Mouse (Mus musculus) kidney, adult 2 months (tissue): ENCODE measurements around the gene Alk.

Source experiments
- CTCF ChIP-seq: fragments of 200-500 bp; conservative IDR thresholded peaks from 2 replicates; pipeline ENCODE4 v1.5.1; 2011; ENCODE audit warnings: low read depth, mild to moderate bottlenecking, control low read depth, low read length, moderate library complexity, mixed read lengths; ENCODE audit not compliant: insufficient read depth, insufficient read length
- POLR2A ChIP-seq: fragments of 200-500 bp; IDR thresholded peaks from one replicate; pipeline ENCODE4 v1.6.1; 2011; ENCODE audit warnings: low read depth, low read length, control low read depth

DNA sequence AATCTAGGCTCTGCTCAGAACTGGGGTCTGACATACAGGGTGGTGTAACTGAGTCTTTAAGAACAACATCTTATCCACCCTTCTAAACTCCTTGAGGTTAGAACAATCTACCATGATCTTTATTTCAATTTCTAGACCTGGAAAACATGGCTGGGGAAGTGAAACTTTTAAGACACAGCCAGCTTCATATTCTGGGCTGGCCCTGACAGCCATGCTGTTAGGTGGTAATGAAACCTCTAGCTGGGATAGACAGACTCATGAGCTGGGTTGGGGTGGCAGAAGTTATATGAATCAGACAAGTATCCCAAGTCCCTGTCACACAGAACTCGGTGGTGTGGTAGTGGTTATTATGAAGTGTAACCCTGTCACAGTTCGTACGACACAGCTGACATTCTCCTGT, 541.4 kb downstream of the Alk start:
- no peak for TF ChIP-seq POLR2A
- TF ChIP-seq CTCF, result no peak
